Comparison of ENCODE assay signal across 25 mouse cellular contexts in genomic region chr2:85265037-85265524, GRCm38 (mm10).
"Had no signal": no experiment of that assay in that cellular context is flagged by ENCODE, and none has a peak within 500 bp of the region (broad histone marks: within the 10 kb centered on the region; RNA-seq: fewer than 3 reads in every experiment).

No protein-coding gene starts in this region.

- H3K4me3 ChIP-seq: heart, embryonic 13.5 days; heart, embryonic 15.5 days; hindbrain, embryonic 13.5 days; hindbrain, embryonic 15.5 days; kidney, embryonic 15.5 days; layer of hippocampus, adult 2 months; left cerebral cortex, adult 2 months; limb, embryonic 10.5 days; limb, embryonic 12.5 days; liver, embryonic 13.5 days; liver, embryonic 15.5 days had no signal

- H3K4me2 ChIP-seq: heart, embryonic 13.5 days; heart, embryonic 15.5 days; hindbrain, embryonic 13.5 days; hindbrain, embryonic 15.5 days; kidney, embryonic 15.5 days; limb, embryonic 12.5 days; liver, embryonic 11.5 days; liver, embryonic 13.5 days; liver, embryonic 15.5 days had no signal

- ATAC-seq: forebrain, postnatal 0 days; hindbrain, postnatal 0 days; intestine, embryonic 16.5 days had no signal

- H3K4me1 ChIP-seq: heart, embryonic 13.5 days; heart, embryonic 15.5 days; hindbrain, embryonic 13.5 days; hindbrain, embryonic 15.5 days; kidney, embryonic 15.5 days; limb, embryonic 10.5 days; limb, embryonic 12.5 days; liver, embryonic 13.5 days; liver, embryonic 15.5 days had no signal

- DNase-seq: forebrain, postnatal 0 days; gastrocnemius, postnatal 10 days; gastrocnemius, postnatal 36 days; heart, postnatal 36 days; kidney, adult 11 months; kidney, adult 2 months; kidney, adult 9 months; kidney, postnatal 14 days; kidney, postnatal 36 days; liver; liver, embryonic 13.5 days had no signal

- H3K9me3 ChIP-seq: heart, embryonic 13.5 days; heart, embryonic 15.5 days; hindbrain, embryonic 13.5 days; hindbrain, embryonic 15.5 days; kidney, embryonic 15.5 days; limb, embryonic 10.5 days; limb, embryonic 12.5 days; liver, embryonic 13.5 days; liver, embryonic 15.5 days had no signal

- H3K36me3 ChIP-seq: heart, embryonic 13.5 days; heart, embryonic 15.5 days; hindbrain, embryonic 13.5 days; hindbrain, embryonic 15.5 days; kidney, embryonic 15.5 days; limb, embryonic 10.5 days; limb, embryonic 12.5 days; liver, embryonic 13.5 days; liver, embryonic 15.5 days had no signal

- H3K9ac ChIP-seq: forebrain, postnatal 0 days; heart, embryonic 13.5 days; heart, embryonic 15.5 days; hindbrain, embryonic 13.5 days; hindbrain, embryonic 15.5 days; kidney, embryonic 15.5 days; limb, embryonic 12.5 days; liver, embryonic 13.5 days; liver, embryonic 15.5 days had no signal

- H3K27me3 ChIP-seq: heart, embryonic 13.5 days; heart, embryonic 15.5 days; hindbrain, embryonic 13.5 days; hindbrain, embryonic 15.5 days; kidney, embryonic 15.5 days; limb, embryonic 12.5 days; liver, embryonic 13.5 days; liver, embryonic 15.5 days had no signal

- H3K27ac ChIP-seq: heart, embryonic 13.5 days; heart, embryonic 15.5 days; hindbrain, embryonic 13.5 days; hindbrain, embryonic 15.5 days; hindbrain, postnatal 0 days; kidney, embryonic 15.5 days; kidney, postnatal 0 days; layer of hippocampus, adult 2 months; limb, embryonic 10.5 days; limb, embryonic 12.5 days; liver, embryonic 13.5 days; liver, embryonic 15.5 days had no signal
